Mouse (Mus musculus): ENCODE measurements around the gene Gzmm.

Gene Gzmm

GRCm38 (mm10) chr10:79688720-79689119 is at the start of gene Gzmm:
Gzmm (plus strand) TSS chr10:79689020.
- no peak for DNase-seq (ENCODE audit: extremely low read depth, insufficient read length, low spot score)

GRCm38 (mm10) chr10:79645711-79646110 is 43.1 kb upstream of the Gzmm start, which contains the start of gene Odf3l2:
Odf3l2 (minus strand) TSS chr10:79645738.
- no peak for DNase-seq (ENCODE audit: extremely low read depth, insufficient read length, low spot score)

DNA sequence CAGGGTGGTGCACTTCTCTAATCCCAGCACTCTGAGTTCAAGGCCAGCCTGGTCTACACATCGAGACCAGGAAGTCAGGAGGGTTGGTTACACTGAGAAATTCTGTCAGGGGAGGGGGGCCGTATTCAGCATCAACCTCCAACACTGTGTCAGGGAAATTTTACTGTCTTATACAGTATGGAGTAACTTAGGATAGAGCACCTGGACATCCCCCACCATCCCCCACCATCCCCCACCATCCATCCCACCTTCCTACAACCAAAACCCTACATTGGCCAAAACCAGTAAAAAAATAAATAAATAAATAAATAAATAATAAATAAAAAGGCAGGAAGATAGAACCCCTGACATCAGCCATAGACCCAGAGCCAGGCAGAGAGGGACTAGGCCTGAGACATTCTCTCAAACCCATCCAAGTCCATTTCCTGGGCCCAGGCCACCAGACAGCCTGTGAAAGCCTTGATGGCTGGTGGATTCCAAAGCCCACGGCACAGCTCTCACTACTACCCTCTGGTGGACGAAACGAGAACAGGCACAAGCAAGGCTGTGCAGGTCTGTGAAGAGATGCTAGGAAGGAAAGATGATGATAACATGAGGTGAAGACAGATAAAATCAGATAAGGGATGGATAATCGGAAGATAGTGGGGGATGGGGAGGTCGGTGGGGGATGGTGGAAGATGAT is 39.6 kb upstream of the Gzmm start:
- DNase-seq (ENCODE audit: extremely low read depth, insufficient read length, low spot score): no peak

GRCm38 (mm10) chr10:79652789-79653188 is 36.0 kb upstream of the Gzmm start:
- DNase-seq (ENCODE audit: extremely low read depth, insufficient read length, low spot score): no peak

GRCm38 (mm10) chr10:79654946-79655395 is 33.8 kb upstream of the Gzmm start:
- no peak for DNase-seq (ENCODE audit: extremely low read depth, insufficient read length, low spot score)

- no peak for DNase-seq (ENCODE audit: extremely low read depth, insufficient read length, low spot score)
Observed at GRCm38 (mm10) chr10:79658829-79659228, 30.0 kb upstream of the Gzmm start.

DNA sequence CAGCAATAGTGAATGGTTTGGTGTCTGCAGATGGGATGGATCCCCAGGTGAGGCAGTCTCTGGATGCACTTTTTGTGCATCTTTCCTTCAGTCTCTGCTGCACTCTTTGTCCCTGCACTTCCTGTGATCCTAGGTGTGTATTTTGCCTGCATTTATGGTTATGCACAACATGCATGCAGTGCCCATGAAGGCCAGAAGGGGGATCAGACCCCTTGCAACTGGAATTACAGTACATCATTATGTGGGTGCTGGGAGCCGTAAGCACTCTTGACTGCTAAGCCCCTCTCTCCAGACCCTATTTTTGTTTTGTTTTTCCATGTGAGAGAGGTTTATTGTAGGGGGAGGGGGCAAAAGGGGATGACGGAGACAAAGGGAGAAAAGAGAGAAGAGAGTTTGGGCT is 28.5 kb upstream of the Gzmm start:
- no peak for DNase-seq (ENCODE audit: extremely low read depth, insufficient read length, low spot score)

- DNase-seq (ENCODE audit: extremely low read depth, insufficient read length, low spot score): no peak
Observed at GRCm38 (mm10) chr10:79661861-79662260, 27.0 kb upstream of the Gzmm start.

GRCm38 (mm10) chr10:79664131-79664665 is 24.6 kb upstream of the Gzmm start, which contains the start of gene Madcam1:
Madcam1 (plus strand) TSS chr10:79664559.
- DNase-seq (ENCODE audit: extremely low read depth, insufficient read length, low spot score): peak; percentile 61

DNA sequence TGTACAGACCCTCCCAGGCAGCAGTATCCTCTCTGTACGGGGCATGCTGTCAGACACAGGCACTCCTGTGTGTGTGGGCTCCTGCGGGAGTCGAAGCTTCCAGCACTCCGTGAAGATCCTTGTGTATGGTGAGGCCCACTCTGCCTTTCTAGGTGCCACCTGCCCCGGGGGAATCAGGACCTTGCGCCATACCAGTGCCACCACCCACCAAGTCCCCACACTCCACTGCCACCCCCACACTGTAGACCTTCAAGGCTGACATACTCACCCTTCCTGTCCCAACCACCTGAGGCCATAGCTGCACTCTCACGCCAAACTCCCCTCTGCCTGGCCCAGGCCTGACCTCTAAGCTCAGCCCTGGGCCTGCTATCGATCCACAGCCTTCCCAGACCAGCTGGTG is 23.8 kb upstream of the Gzmm start:
- DNase-seq (ENCODE audit: extremely low read depth, insufficient read length, low spot score): no peak

DNA sequence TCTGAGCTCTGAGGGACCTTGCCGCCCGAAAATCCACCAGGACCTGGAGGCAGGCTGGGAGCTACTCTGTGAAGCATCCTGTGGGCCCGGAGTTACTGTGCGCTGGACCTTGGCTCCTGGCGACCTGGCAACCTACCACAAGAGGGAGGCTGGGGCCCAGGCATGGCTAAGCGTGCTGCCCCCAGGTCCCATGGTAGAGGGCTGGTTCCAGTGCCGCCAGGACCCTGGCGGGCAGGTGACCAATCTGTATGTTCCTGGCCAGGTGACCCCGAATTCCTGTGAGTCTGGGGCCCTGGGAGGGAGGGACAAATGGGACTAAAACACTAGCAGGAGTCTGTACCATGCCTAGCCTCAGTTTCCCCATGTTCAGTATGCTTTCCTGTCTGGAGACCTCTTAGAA is 22.3 kb upstream of the Gzmm start:
- DNase-seq (ENCODE audit: extremely low read depth, insufficient read length, low spot score): no peak

- DNase-seq (ENCODE audit: extremely low read depth, insufficient read length, low spot score): no peak
Observed at GRCm38 (mm10) chr10:79668076-79668475, 20.7 kb upstream of the Gzmm start.

- peak; percentile 90 for DNase-seq (ENCODE audit: extremely low read depth, insufficient read length, low spot score)
Observed at GRCm38 (mm10) chr10:79668771-79669575, 19.8 kb upstream of the Gzmm start, which contains the start of gene Tpgs1. Tpgs1 (plus strand) TSS chr10:79669369.

DNA sequence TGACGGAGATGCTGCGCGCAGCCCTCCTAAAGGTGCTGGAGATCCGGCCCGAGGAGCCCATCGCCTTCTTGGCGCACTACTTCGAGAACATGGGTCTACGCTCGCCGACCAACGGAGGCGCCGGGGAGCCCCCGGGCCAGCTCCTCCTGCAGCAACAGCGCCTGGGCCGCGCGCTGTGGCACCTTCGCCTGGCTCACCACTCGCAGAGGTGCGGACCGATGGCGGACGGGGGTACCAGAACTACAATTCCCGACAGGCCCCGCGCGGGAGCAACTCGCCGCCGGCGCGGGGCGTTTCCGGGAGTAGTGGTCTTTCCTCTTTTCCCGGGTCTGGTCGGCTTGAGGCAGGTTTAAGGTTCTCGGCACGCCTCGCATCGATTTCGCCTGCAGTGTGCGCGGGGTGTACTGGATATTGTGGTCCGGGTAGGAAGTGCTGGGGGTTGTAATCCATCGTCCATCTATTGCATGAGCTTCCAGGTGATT is 19.2 kb upstream of the Gzmm start:
- DNase-seq (ENCODE audit: extremely low read depth, insufficient read length, low spot score): peak; percentile 81

DNA sequence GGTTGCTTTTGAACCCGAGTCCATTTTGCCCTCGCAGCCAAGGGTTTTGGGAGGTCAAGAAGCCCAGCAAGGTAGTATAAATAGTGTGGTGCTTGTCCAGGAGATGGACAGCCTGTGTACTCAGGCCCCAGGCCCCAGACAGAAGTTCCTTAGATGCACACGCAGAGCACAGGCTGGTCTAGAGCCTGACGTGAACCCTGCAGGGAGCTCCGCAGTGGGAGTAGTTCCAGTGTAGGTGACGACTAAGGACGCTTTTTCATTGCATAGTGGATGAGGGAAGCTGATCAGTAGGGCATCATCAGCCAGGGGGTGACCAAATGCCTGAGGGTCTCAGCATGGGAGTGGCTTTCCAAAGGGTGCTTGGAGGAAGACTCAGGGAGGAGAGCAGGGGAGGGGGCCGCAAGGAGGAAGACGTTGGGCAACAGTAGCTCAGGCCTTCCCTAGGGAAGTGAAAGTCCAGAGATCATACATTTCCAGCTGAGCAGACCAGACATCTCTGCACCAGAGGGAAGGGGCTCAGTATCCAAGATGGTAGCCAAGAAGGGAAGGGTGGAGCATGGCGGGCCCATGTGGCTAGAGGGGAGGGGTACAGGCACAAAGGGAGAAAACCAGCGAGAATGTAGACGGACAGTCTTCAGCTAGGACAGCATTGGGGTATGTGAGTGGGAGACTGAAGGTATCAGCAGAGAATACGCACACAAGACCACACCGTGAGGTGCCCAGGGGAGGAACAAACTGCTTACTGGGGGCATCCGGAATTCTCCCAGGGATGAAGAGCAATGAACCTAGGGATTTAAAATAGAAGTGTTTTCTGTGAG is 18.5 kb upstream of the Gzmm start:
- DNase-seq (ENCODE audit: extremely low read depth, insufficient read length, low spot score): no peak

DNA sequence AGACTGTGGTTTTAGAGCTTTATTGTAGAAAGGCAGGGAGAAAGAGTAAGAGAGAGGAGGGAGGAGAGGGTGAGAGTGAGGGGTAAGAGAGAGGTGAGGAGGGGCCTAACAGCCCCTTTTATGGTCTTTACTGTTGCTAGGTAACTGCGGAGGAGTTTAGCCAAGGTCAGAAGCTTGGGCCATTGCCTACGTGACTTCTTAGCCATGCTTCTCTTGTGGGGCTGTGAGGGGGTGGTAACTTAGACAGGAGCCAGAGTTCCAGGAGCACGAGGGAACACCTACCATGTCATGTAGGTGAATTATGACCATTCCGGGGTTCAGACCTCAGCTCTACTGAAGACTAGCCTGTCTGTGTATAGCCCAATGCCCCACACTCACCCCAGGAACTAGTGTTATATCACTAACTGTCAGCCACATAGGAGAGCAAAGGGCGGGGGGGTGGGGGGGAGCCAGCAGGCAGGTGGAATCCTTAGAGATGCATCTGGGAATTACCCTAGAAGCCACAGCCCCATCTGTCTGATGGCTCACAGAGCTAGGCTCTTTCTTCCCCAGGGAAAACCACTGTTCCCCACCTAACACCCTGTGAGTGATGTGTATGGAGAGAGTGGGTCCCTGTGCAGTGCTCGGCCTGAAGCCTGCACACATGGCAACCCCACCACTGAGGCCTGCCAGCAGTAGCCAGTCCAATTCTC is 17.3 kb upstream of the Gzmm start:
- no peak for DNase-seq (ENCODE audit: extremely low read depth, insufficient read length, low spot score)

DNA sequence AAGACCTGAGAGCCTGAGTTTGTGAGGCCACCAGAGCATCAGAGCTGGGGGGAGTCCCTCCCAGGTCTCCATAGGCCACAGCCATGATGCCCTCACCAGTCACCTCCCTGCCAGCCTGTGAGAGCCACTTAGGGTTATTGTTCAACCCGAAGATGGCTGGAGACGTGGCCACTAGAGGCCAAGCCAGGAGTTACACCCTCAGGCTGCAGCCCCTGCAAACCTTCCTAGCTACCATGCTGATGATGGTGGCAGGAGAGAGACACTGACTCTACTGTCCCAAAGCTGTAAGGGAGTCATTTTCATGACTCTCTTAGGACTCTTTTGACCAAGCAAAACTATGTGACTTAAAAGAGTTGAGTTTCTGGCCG is 16.7 kb upstream of the Gzmm start:
- DNase-seq (ENCODE audit: extremely low read depth, insufficient read length, low spot score): no peak

DNA sequence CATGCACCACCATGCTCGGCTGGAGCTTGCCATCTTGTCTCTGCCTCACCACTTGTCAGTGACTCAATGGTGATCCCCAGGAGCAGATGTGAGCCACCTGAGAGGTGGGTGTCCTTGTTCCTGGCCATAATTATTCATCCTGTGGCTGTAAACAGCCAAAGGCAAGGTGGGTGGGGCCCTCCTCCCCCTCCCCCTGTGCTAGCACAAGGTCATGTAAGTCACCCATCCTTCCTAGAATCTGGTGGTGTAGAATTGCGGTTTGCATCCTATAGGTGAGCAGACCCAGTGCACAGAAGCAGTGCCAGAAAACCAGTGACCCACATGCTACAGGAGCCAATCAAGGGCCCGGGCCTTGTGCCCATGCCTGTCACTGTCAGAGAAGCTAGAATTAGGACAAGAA is 15.8 kb upstream of the Gzmm start:
- no peak for DNase-seq (ENCODE audit: extremely low read depth, insufficient read length, low spot score)

- no peak for DNase-seq (ENCODE audit: extremely low read depth, insufficient read length, low spot score)
Observed at GRCm38 (mm10) chr10:79675346-79676035, 13.3 kb upstream of the Gzmm start.
